Mouse (Mus musculus) G1E (cell line): ENCODE data around the gene Pnmal2. TPM values are rescaled to one million over a fixed set of nuclear protein-coding genes. Genes with fewer than 3 reads are reported as not detected.

Experiments
- ATAC-seq: 2 replicates; pipeline ENCODE4 v1.8.0; 2016; ENCODE audit warnings: mild to moderate bottlenecking; ENCODE audit not compliant: insufficient number of reproducible peaks, poor library complexity, low FRiP score, severe bottlenecking; ENCODE audit errors: extremely low read depth
- DNase-seq: peaks from one replicate; pipeline ENCODE4 v3.0.0; 2012; ENCODE audit warnings: low spot score
- H3K27me3 ChIP-seq: 2 replicates; pipeline ENCODE4 v1.6.1; 2012; ENCODE audit warnings: mild to moderate bottlenecking, low read length, inconsistent platforms; ENCODE audit not compliant: insufficient read depth
- H3K36me3 ChIP-seq: replicated peaks from 2 replicates; pipeline ENCODE3; 2012; ENCODE audit warnings: mild to moderate bottlenecking, inconsistent platforms
- H3K4me1 ChIP-seq: 2 replicates; pipeline ENCODE4 v1.6.1; 2012; ENCODE audit warnings: low read depth, low read length, inconsistent platforms, mixed read lengths; ENCODE audit not compliant: insufficient read depth
- H3K4me3 ChIP-seq: 2 replicates; pipeline ENCODE4 v1.5.1; 2012; ENCODE audit warnings: low read depth, mild to moderate bottlenecking, inconsistent platforms, low read length, moderate library complexity, mixed read lengths
- H3K9me3 ChIP-seq: replicated peaks from 2 replicates; pipeline ENCODE4 v1.6.1; 2012; ENCODE audit warnings: inconsistent platforms
- CTCF ChIP-seq: IDR thresholded peaks from 2 replicates; pipeline ENCODE4 v1.5.1; 2012; ENCODE audit warnings: low read depth, low read length, inconsistent platforms, mixed read lengths
- GATA1 ChIP-seq: IDR thresholded peaks from 2 replicates; pipeline ENCODE4 v1.6.1; 2012; ENCODE audit warnings: borderline replicate concordance, low read length, inconsistent platforms, mixed read lengths
- GATA2 ChIP-seq: IDR thresholded peaks from 2 replicates; pipeline ENCODE4 v1.6.1; 2012; ENCODE audit warnings: low read depth, low read length, inconsistent platforms, borderline replicate concordance
- POLR2AphosphoS5 ChIP-seq: IDR thresholded peaks from 2 replicates; pipeline ENCODE4 v1.6.1; 2012; ENCODE audit warnings: low read depth, low read length, inconsistent platforms; ENCODE audit not compliant: insufficient replicate concordance
- TAL1 ChIP-seq: conservative IDR thresholded peaks from 2 replicates; pipeline ENCODE4 v1.6.1; 2012; ENCODE audit warnings: low read depth, low read length, inconsistent platforms, mixed read lengths
- polyA plus RNA-seq: library from polyadenylated mRNA; stranded (reverse); fragments of >175 nt; gene quantifications from 2 replicates; pipeline ENCODE4 v1.2.3, GENCODE M21; 2012
- total RNA-seq, 2 experiments: library from RNA; stranded (forward) in 1 of 2; stranded (reverse) in 1 of 2; fragments of 200-1000 nt in 1 of 2; fragments of >200 nt in 1 of 2; fragmentation: Nextera tagmentation in 1 of 2; gene quantifications; 2 replicates each; pipeline ENCODE4 v1.2.3; 2014 to 2017

Pnmal2 gene
- total and polyA plus RNA-seq, 3 experiments: 0.22 TPM; not detected in 2

DNA sequence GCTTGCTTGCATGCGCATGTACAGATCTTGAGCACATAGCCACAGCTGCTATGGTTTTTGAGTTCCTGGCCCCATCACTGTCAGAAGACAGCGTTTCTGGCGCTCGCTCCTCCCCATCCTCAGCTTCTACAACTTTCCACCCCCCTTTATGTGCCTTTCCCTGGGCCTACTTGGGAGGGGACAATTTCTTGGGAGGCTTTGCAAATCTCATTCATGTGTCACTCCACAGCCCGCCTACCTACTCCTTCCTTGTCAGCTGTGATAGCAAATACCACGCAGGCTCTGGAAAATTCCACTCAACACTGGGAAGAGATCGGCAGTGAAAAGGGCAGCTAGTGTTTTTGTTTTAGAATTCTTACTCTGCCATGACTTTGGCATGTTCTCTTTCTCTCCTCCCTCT, 4.2 kb upstream of the Pnmal2 start:
- no peak for TF ChIP-seq POLR2AphosphoS5
- TF ChIP-seq CTCF: no peak
- no peak for TF ChIP-seq GATA1
- TF ChIP-seq TAL1: no peak
- TF ChIP-seq GATA2: no peak

DNA sequence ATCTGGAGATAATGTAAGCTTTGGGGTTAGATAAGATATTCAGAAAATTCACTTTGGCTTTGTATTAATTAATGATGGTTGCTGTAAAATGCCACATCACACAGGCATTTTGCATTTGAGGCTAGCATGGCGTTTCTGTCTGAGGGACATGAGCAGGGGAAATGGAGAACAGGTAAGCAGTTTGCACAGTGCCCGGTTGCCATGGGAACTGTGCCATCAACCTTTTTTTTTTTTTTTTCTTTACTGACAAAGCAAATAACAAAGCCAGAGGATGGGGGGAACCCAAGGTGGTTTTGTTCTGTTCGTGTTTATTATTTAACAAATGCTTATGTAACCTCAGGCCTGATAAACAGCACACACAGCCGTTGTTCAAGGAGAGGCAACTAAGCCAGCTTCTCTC, 1.6 kb upstream of the Pnmal2 start:
- Histone ChIP-seq H3K4me1 (no peaks in the 10 kb centered on the region), H3K27me3 (peaks cover 33% of the 10 kb centered on the region), H3K36me3 (no peaks in the 10 kb centered on the region), H3K9me3 (peaks cover 9% of the 10 kb centered on the region), H3K4me3 (no peak overlapping the region)
- DNase-seq: no peak
- no peak for TF ChIP-seq CTCF
- no peak for TF ChIP-seq TAL1
- no peak for TF ChIP-seq GATA1
- no peak for ATAC-seq

More for the DNA sequence above, 4.2 kb upstream of the Pnmal2 start:
- ATAC-seq (no peak), DNase-seq (no peak)
- H3K27me3 ChIP-seq: peaks cover 36% of the 10 kb centered on the region
- H3K4me1 ChIP-seq: no peaks in the 10 kb centered on the region
- H3K36me3 ChIP-seq: no peaks in the 10 kb centered on the region
- no peak overlapping the region for H3K4me3 ChIP-seq
- peaks cover 9% of the 10 kb centered on the region for H3K9me3 ChIP-seq

GRCm38 (mm10) chr7:16944808-16945315, 380 bp downstream of the Pnmal2 start:
- ATAC-seq: no peak
- Histone ChIP-seq H3K9me3 (peaks cover 9% of the 10 kb centered on the region), H3K4me3 (no peak overlapping the region), H3K27me3 (peaks cover 36% of the 10 kb centered on the region), H3K4me1 (peaks cover under 1% of the 10 kb centered on the region; the same call in 1 of the 2 replicates), H3K36me3 (no peaks in the 10 kb centered on the region)
- TF ChIP-seq TAL1: no peak
- TF ChIP-seq GATA2: no peak
- TF ChIP-seq POLR2AphosphoS5: no peak
- no peak for TF ChIP-seq CTCF
- TF ChIP-seq GATA1: no peak
- no peak for DNase-seq

DNA sequence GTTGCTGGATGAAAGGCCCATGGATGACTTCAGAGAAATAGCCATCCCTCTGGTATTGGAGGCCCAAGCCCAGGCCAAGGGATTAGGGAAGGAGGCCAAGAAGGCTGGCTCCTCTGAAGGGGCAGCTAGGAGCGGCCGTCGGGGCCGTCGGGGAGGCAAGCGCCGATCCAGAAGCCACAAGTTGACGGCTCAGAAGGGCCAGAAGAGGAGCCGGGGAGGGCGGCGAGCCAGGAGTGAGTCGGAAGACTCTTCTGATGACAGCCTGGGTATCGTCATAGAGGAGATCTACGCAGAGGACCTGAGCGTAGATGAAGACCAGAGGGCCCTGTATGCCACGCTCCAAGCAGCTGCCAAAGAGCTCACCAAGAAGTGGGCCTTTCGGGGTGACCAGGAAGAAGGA, 937 bp downstream of the Pnmal2 start:
- ATAC-seq (no peak), DNase-seq (no peak)
- H3K4me3 ChIP-seq: no peak overlapping the region
- H3K4me1 ChIP-seq: peaks cover 6% of the 10 kb centered on the region
- peaks cover 35% of the 10 kb centered on the region for H3K27me3 ChIP-seq
- H3K36me3 ChIP-seq: no peaks in the 10 kb centered on the region
- no peak for TF ChIP-seq POLR2AphosphoS5
- peaks cover 9% of the 10 kb centered on the region for H3K9me3 ChIP-seq

DNA sequence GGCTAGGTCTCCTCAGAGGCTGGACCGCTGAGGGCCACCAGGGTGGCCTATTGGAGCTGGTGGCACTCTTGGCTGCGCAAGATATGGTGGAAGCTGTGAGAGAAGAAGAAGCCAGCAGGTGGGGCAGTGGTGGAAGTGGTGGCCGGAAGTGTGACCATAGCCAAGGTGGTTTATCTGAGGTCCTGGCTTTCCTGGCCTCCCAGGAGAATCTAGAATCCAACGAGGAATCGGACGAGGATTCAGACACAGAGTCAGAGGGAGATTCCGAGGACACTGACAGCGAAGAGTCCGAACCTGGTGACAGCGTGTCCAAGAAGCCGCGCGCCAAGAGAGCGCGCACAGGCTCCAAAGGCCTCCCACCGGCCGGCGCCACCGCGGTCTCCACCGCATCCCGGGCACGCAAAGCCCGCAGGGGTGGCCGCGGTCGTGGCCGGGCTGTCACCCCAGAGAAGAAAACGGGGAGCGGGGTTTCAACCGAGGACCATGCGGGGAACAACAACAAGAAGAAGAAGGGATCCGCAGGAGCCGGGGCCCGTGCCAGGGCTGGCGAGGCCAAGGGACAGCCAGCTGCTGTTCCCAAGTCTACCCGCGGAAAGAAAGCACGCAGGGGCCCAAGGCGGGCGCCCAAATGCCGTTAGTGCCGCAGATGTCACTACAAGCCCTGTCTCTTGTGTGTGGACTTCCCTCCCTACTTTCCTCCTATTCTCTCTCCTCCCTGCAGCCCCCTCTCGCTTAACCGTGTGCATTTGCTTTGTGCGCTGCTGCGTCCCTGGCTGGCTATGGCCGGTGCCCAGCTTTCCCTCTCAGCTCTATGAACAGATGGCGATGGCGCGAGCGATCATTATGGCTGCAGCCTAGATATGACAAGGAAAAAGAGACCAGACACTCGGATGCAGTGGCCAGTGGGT, 2.2 kb downstream of the Pnmal2 start:
- Histone ChIP-seq H3K9me3 (peaks cover 9% of the 10 kb centered on the region), H3K4me3 (no peak overlapping the region), H3K27me3 (peaks cover 32% of the 10 kb centered on the region), H3K36me3 (no peaks in the 10 kb centered on the region), H3K4me1 (peaks cover 9% of the 10 kb centered on the region)
- no peak for DNase-seq
- no peak for ATAC-seq
- TF ChIP-seq CTCF: no peak
- TF ChIP-seq POLR2AphosphoS5: no peak
- TF ChIP-seq TAL1: no peak
- TF ChIP-seq GATA1: no peak

DNA sequence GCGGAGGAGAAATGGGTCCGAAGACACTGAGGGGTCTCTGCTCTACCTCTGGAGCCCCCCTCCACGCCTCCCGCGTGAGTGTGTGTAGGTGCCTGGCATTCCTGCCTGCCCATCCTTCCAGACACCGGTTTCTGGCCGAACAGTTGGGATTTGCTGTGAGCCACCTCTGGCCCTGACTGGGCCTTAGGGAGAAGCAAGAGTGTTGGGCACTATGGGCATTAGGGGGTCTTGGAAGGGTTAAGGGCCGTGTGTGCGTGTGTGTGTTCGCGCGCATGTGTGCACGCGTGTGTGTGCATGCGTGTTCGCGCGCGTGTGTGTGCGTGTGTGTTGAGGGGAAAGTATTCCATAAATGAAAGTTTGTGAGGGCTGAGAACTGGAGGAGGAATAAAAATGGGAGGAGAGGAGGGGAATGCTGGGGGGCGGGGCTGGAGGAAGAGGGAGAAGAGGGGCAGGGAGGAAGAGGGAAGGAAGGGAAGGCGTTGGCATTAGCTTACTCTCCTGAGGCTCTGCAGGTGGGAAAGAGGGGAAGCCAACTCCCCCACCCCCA, 2.9 kb downstream of the Pnmal2 start:
- DNase-seq (no peak), ATAC-seq (no peak)
- TF ChIP-seq GATA1 (no peak), TAL1 (no peak), POLR2AphosphoS5 (no peak), GATA2 (no peak), CTCF (no peak)
- H3K9me3 ChIP-seq: peaks cover 9% of the 10 kb centered on the region
- H3K4me1 ChIP-seq: peaks cover 9% of the 10 kb centered on the region
- peaks cover 32% of the 10 kb centered on the region for H3K27me3 ChIP-seq
- H3K36me3 ChIP-seq: no peaks in the 10 kb centered on the region
- H3K4me3 ChIP-seq: no peak overlapping the region
